Mouse (Mus musculus) embryo, embryonic 10.5 days (tissue): Measurements from ENCODE around the gene Atp1a4.

Source experiments
- DNase-seq: peaks from one replicate; pipeline ENCODE4 v3.0.0-alpha.2; 2015; ENCODE audit warnings: low spot score

Atp1a4 gene

GRCm38 (mm10) chr1:172258314-172258713, at the start of gene Atp1a4:
TSS of gene Atp1a4 (minus strand) at chr1:172258414.
- DNase-seq, result no peak

- no peak for DNase-seq
These were observed 49.7 kb upstream of the Atp1a4 start for GRCm38 (mm10) chr1:172307936-172308335.

DNA sequence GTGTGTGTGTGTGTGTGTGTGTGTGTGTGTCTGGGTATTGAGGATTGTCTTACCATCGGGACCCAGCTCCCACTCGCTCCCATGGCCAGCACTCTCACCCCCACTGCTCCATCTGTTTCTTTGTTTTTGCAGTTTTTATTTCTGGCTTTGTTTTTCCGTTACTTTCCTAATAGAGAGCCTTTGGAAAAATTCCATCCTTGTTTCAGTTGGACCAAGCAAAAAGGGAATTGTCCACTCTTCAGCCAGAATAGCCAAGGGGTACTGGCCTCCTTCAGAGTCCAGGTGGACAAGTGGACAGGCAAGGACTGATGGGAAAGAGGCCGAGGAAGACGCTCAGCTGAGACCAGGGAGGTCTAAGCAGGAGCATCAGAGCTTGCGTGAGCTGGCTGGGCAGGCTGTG, 48.7 kb upstream of the Atp1a4 start:
- DNase-seq, result no peak

- no peak for DNase-seq
These were observed 48.0 kb upstream of the Atp1a4 start for GRCm38 (mm10) chr1:172306196-172306595.

GRCm38 (mm10) chr1:172305635-172306034, 47.4 kb upstream of the Atp1a4 start:
- DNase-seq, result peak; percentile 23

DNA sequence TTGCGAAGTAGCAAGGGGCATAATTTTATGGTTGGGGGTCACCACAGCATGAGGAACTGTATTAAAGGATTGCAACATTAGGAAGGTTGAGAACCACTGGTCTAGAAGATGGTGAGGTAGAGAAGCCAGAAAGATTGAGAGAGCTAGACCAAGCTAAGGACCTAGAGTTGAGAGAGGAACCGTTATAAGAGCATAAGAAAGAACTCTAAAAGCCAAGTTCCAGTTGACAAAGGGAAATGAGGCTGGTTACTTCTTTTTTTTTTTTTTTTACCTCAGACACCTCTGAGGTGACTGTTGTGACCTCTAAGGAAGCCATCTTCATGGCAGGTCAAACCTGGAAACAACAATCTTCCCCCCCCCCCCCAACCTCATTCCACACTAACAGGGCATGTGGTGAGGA, 46.9 kb upstream of the Atp1a4 start:
- DNase-seq, result no peak

DNA sequence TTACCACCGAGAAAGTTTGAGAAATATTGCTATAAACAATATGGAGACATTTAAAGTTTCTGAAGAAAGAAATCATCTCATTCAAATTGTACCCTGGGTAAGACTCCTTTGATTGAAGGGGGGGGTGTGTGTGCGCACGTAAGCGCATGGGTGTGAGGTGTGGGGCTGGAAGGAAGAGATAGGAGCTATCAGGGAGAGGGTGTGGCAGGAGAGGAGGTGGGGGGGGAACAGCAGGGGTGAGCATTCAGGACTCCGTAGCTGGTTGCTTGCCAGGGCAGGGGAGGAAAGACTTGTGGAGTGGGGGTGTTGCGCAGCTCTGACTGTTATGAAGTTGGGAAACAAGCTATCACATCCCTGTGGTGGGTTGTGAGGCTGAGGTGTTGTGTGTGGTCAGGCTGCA, 46.2 kb upstream of the Atp1a4 start:
- no peak for DNase-seq

GRCm38 (mm10) chr1:172302851-172303250, 44.6 kb upstream of the Atp1a4 start:
- DNase-seq, result peak; percentile 71

DNA sequence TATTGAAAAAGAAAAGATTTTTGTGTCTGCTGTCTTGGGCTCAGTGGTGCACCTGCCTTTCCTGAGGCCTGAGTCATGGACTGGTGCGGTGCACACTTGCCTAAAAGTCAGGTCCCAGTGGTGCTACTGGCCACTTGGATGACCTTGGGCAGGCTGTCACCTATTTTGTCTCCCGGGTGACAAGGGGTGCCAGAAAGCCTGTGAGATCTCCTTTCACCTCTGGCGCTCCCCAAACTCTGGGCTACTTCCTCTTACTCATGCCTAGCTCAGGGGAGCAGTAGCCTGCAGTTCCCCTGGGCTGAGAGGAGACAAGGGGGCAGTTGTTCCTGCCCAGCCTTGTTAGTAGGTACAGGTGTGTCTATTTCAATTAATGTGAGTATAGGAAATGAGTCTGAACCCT, 44.1 kb upstream of the Atp1a4 start:
- no peak for DNase-seq

GRCm38 (mm10) chr1:172301180-172301579, 43.0 kb upstream of the Atp1a4 start:
- DNase-seq, result peak; percentile 39

- DNase-seq, result no peak
These were observed 42.0 kb upstream of the Atp1a4 start for GRCm38 (mm10) chr1:172300247-172300646.

DNA sequence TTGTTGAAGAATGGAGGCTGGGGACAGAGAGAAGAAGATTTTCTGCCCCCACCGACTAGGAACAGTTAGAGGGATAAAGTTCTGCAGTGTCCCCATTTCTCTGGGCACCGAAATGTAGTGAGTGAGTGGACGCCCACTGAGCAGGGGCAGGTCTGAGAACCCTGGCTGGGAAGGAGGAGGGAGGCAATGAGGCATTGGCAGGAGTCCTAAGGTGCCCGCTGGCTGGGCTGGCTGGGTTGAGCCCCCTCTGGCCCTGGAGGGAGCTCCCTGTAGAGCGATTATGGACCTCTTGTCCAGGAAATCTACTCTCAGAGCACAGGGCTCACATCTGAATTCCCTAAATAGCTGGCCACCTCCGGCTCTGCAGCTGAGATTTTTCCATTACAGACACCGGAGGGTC, 41.3 kb upstream of the Atp1a4 start:
- no peak for DNase-seq

GRCm38 (mm10) chr1:172297611-172298537, 39.7 kb upstream of the Atp1a4 start, which contains the start of gene Atp1a2:
TSS of gene Atp1a2 (minus strand) at chr1:172298064.
- DNase-seq, result peak; percentile 78

DNA sequence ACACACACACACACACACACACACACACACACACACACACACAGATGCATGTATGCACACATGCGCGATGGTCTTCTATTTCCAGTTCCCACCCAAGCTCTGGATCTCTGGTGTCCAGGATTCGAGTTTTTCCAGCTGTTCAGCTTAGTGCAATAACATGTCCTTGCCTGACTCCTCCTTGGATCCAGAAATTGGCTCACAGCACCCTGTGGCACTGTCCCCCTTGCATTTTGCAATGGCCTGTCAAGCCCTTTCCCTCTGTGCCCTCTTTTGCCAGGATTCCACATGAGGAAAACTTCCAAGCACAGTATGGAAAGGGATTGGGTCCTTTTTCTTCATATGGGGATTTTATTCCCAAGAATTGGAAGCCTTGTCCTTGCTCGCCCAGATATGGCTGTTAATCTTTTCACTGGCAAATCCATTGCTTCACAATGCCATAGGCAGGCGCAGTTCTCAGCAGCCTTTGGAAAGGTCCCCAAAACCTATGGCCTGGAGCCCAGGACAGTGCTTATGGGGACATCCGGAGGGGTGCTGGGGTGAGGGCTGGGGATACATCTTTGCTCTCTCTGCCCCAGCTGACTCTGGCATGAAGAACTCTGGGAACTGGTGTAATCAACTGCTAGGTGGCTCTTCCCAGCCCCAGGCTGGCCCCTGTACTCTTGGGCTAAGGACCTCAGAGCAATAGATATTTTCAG, 38.7 kb upstream of the Atp1a4 start:
- no peak for DNase-seq

DNA sequence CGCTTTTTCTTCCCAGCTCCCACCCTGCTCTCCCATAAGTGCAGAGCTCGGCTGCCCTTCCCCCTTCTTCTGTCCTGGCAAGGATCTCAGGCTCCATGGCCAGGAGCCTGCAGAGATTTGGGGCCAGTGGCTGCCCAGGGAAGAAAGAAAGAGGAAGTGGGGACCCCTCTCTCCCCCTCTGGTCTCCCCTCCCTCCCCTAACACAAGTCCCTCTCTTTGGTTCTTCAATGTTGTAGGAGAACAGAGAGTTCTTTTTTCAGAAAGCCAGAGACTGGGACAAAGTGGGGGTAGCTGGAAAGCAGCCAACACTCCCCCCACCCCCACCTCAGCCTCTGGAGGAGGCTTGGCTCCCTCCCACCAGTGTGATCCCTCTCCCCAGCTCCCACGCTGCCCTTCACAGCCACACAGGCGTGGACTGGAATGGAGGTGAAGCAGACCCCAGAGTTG, 37.6 kb upstream of the Atp1a4 start:
- no peak for DNase-seq

DNA sequence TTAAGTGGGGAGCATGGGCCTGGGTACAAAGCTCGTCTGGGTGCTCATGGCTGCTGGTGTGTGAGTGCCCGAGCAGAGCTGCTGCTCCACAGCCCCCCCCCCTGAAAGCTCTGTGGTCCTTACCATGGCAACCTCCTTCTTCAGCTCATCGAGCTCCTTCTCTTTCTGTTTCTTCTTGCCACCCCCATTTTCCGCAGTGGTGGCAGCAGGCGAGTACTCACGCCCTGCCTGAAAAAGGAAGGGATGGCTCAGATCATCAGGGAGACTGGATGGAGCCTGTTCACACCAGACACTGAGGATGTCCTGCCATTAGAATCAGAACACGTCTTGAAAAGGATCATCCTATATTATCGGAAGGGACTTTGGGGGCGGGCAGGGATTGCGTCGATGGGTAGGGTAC, 35.2 kb upstream of the Atp1a4 start:
- DNase-seq, result no peak

- no peak for DNase-seq
These were observed 34.7 kb upstream of the Atp1a4 start for GRCm38 (mm10) chr1:172292880-172293279.

DNA sequence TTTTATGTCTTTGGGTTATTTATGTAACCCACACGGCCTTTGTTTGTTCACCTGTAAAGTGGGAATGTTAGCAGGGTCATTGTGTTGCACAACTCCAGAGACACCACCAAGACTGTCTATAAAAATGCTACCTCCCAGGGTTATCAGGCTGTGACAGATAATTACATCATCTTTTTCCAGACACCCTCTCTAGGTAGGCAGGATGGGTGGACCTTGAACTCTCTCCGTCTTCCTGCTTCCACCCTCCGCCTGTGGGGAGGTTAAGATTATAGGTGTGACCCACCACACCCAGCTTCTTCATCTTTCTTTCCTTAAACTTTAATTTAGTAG, 31.4 kb upstream of the Atp1a4 start:
- DNase-seq, result no peak

DNA sequence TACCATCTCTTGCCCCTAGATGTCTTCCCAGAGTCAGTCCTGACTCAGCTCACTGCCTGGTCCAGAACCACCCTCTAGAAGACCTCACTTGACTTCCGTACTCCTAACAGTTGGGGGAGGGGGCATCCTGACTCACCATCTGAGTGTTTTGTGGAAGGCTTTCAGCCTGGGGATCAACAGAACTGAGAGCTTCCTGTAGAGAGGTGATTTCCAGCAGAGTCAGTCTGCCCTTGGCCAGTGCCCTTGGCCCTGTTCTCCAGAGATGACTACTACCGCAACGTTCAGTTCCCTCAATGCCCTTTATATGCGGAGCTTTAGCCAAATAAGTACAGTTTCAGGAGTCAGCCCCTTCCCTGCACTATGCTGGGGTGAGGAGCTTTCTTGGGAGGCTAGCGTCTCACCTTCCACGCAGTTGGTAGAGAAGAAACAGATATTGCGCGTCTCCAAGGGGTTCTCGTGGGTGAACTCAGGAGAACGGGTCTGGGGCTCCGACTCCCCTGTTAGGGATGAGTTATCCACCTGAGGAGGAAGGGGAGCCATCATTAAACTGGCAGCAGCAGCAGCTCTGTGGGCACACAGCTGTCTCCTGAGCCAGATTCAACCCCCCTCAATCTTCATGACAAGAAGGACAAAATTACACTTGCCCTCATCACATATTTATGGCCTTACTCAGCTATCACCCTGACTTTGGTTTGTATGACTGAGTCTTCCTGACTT, 30.8 kb upstream of the Atp1a4 start:
- no peak for DNase-seq

DNA sequence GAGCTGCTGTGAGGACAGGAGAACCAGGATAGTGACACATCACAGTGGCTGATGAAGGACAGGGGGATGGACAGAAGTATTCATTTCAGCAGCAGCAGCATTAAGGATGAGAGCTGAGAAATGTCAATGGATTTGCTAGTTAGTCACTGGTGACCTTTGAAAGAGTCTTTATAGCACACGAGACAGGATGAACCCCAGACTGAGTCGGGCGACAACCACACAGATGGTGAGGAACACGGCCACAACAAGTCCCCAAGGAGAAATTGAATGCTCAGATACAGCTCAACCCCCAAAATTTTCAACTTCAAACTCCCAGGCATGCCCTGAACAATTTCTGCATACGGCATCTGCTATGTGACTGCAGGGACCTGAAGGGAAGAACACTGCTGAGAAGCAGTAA, 28.5 kb upstream of the Atp1a4 start:
- DNase-seq, result no peak

DNA sequence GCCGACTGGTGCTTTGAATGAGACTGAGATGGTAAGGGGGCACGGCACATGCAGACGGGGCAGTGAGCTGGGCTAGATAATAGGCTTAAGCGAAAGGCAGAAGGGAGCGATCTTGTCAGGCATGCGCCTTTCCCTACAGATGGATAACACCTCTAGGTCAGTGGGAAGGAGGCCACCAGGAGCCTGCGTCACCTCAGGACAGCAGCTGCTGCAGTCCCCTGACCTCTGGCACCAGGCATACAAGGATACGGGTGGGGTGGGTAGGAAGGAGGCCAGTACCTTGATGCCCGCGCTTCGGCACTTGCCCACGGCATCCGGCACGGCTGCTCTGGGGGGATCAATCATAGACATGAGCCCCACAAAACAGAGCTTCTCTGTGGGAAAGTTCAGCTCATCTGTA, 26.0 kb upstream of the Atp1a4 start:
- no peak for DNase-seq

DNA sequence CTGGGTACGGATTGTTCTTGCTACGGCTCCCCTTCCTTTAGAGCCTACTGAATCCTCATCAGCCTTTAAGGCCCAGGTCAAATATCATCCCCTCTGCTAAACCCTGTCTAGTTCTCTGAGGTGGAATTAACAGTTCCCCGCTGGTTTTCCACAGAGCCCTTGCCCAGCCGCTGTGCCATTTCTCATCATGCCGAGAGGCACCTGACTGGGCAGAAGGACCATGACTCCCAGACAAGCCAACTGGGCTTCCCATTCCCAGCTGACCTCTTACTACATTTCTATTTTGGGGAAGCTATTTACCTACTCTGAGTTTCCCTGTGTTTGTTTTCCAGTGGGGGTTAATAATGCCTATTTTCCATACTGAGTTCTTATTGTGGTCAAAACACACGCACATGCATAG, 24.9 kb upstream of the Atp1a4 start:
- DNase-seq, result no peak
